Mouse (Mus musculus): Measurements from ENCODE around the gene Tmem150c. TPM values are rescaled to one million over a fixed set of nuclear protein-coding genes. Genes with fewer than 3 reads are reported as not detected.

The Tmem150c gene
- total RNA-seq, 2 experiments from 2014 or later, result 6.2 to 15.2 TPM

Other genes starting within 250 kb of the Tmem150c start
- 10 to 100 TPM; 86.2 to 86.6 TPM for gene Hnrnpd, start 180.9 kb downstream of the Tmem150c start, total RNA-seq (2021)
- under 1 TPM; 0.47 to 0.87 TPM for gene 4930524J08Rik, start 180.7 kb downstream of the Tmem150c start, total RNA-seq (2021)
- 10 to 100 TPM; 57.6 to 65.2 TPM for gene Hnrnpdl, start 120.1 kb downstream of the Tmem150c start, total RNA-seq (2021)
- gene Enoph1, start 119.8 kb downstream of the Tmem150c start, total RNA-seq (2021), result 1 to 10 TPM; 7.1 to 8.3 TPM

Measured in heart, adult 18-20 months (tissue).